Mouse (Mus musculus): ENCODE results near the gene Abhd17a. TPM values are rescaled to one million over a fixed set of nuclear protein-coding genes. Genes with fewer than 3 reads are reported as not detected.

Gene Abhd17a
- polyA plus RNA-seq, 1 experiment from 2014 or later: 92.5 TPM

GRCm38 (mm10) chr10:80596318-80596717 is 6.2 kb upstream of the Abhd17a start:
- H3K4me2 ChIP-seq (replicated peaks; ENCODE audit: low read depth): no peak overlapping the region
- no peak overlapping the region for H3K4me3 ChIP-seq (ENCODE audit: low read depth, low read length)
- H3K27ac ChIP-seq (replicated peaks): 0 out of 2 replicates have a peak overlapping the region, but pooled peaks have one; percentile 18
- no peak for TF ChIP-seq EP300 (optimal IDR thresholded peaks at IDR 0.05)
- H3K9ac ChIP-seq (ENCODE audit: low read length): no peak overlapping the region
- H3K4me1 ChIP-seq (replicated peaks; ENCODE audit: control insufficient read depth, insufficient read depth): no peaks in the 10 kb centered on the region
- ATAC-seq (ENCODE audit: low FRiP score, low TSS enrichment): no peak
- no peaks in the 10 kb centered on the region for H3K36me3 ChIP-seq (ENCODE audit: control insufficient read depth, insufficient read depth, low read length)
- no peaks in the 10 kb centered on the region for H3K9me3 ChIP-seq (ENCODE audit: control insufficient read depth, low read length)
- no peaks in the 10 kb centered on the region for H3K27me3 ChIP-seq (ENCODE audit: control insufficient read depth, insufficient read depth, low read length)
- no peak for DNase-seq (ENCODE audit: low spot score)
- 34% methylated on average over 4 of the region's 4 CpGs for WGBS

GRCm38 (mm10) chr10:80589127-80589878 is 838 bp downstream of the Abhd17a start:
- ATAC-seq (ENCODE audit: low FRiP score, low TSS enrichment): 0 out of 2 replicates have a peak, but pooled peaks have one; percentile 25
- peak overlapping the region; percentile 95 for H3K4me3 ChIP-seq (ENCODE audit: low read depth, low read length)
- WGBS: 9% methylated on average over 12 of the region's 12 CpGs

GRCm38 (mm10) chr10:80587305-80587657 is 2.9 kb downstream of the Abhd17a start:
- H3K36me3 ChIP-seq (ENCODE audit: control insufficient read depth, insufficient read depth, low read length): peaks cover 19% of the 10 kb centered on the region
- 48% methylated on average over 4 of the region's 4 CpGs for WGBS
- DNase-seq (ENCODE audit: low spot score) (no peak), ATAC-seq (ENCODE audit: low FRiP score, low TSS enrichment) (no peak)
- TF ChIP-seq EP300 (optimal IDR thresholded peaks at IDR 0.05) (no peak), CTCF (IDR thresholded peaks at IDR 0.05; ENCODE audit: low read depth) (no peak)
- H3K4me3 ChIP-seq (ENCODE audit: low read depth, low read length): no peak overlapping the region
- peak overlapping the region; percentile 25; the same call in 1 of the 2 replicates for H3K4me2 ChIP-seq (replicated peaks; ENCODE audit: low read depth)
- peak overlapping the region; percentile 70 for H3K27ac ChIP-seq (replicated peaks)
- no peak overlapping the region for H3K9ac ChIP-seq (ENCODE audit: low read length)
- no peaks in the 10 kb centered on the region for H3K9me3 ChIP-seq (ENCODE audit: control insufficient read depth, low read length)
- H3K27me3 ChIP-seq (ENCODE audit: control insufficient read depth, insufficient read depth, low read length): no peaks in the 10 kb centered on the region
- peaks cover 6% of the 10 kb centered on the region; the same call in 1 of the 2 replicates for H3K4me1 ChIP-seq (replicated peaks; ENCODE audit: control insufficient read depth, insufficient read depth)

More at GRCm38 (mm10) chr10:80589127-80589878, 838 bp downstream of the Abhd17a start:
- peaks cover 11% of the 10 kb centered on the region for H3K36me3 ChIP-seq (ENCODE audit: control insufficient read depth, insufficient read depth, low read length)
- H3K4me2 ChIP-seq (replicated peaks; ENCODE audit: low read depth): peak overlapping the region; percentile 97
- no peaks in the 10 kb centered on the region for H3K9me3 ChIP-seq (ENCODE audit: control insufficient read depth, low read length)
- no peak for TF ChIP-seq CTCF (IDR thresholded peaks at IDR 0.05; ENCODE audit: low read depth)
- no peak for TF ChIP-seq EP300 (optimal IDR thresholded peaks at IDR 0.05)
- H3K4me1 ChIP-seq (replicated peaks; ENCODE audit: control insufficient read depth, insufficient read depth): peaks cover 6% of the 10 kb centered on the region; the same call in 1 of the 2 replicates
- DNase-seq (ENCODE audit: low spot score): no peak
- peak overlapping the region; percentile 95 for H3K9ac ChIP-seq (ENCODE audit: low read length)
- no peaks in the 10 kb centered on the region for H3K27me3 ChIP-seq (ENCODE audit: control insufficient read depth, insufficient read depth, low read length)
- peak overlapping the region; percentile 89 for H3K27ac ChIP-seq (replicated peaks)

GRCm38 (mm10) chr10:80586407-80587304 is 3.5 kb downstream of the Abhd17a start:
- H3K4me1 ChIP-seq (replicated peaks; ENCODE audit: control insufficient read depth, insufficient read depth): peaks cover 6% of the 10 kb centered on the region; the same call in 1 of the 2 replicates
- ATAC-seq (ENCODE audit: low FRiP score, low TSS enrichment): no peak
- H3K36me3 ChIP-seq (ENCODE audit: control insufficient read depth, insufficient read depth, low read length): peaks cover 19% of the 10 kb centered on the region
- no peak for TF ChIP-seq EP300 (optimal IDR thresholded peaks at IDR 0.05)
- no peak for TF ChIP-seq CTCF (IDR thresholded peaks at IDR 0.05; ENCODE audit: low read depth)
- H3K9me3 ChIP-seq (ENCODE audit: control insufficient read depth, low read length): no peaks in the 10 kb centered on the region
- H3K9ac ChIP-seq (ENCODE audit: low read length): peak overlapping the region; percentile 27; the same call in 1 of the 2 replicates
- H3K4me3 ChIP-seq (ENCODE audit: low read depth, low read length): peak overlapping the region; percentile 13; the same call in 1 of the 2 replicates
- H3K27me3 ChIP-seq (ENCODE audit: control insufficient read depth, insufficient read depth, low read length): no peaks in the 10 kb centered on the region
- no peak for DNase-seq (ENCODE audit: low spot score)
- H3K4me2 ChIP-seq (replicated peaks; ENCODE audit: low read depth): peak overlapping the region; percentile 25; the same call in 1 of the 2 replicates
- 89% methylated on average over 51 of the region's 51 CpGs for WGBS
- H3K27ac ChIP-seq (replicated peaks): peak overlapping the region; percentile 70

GRCm38 (mm10) chr10:80585581-80585980 is 4.6 kb downstream of the Abhd17a start:
- no peak overlapping the region for H3K4me3 ChIP-seq (ENCODE audit: low read depth, low read length)
- peak overlapping the region; percentile 8; the same call in 1 of the 2 replicates for H3K9ac ChIP-seq (ENCODE audit: low read length)
- no peak for DNase-seq (ENCODE audit: low spot score)
- H3K27ac ChIP-seq (replicated peaks): no peak overlapping the region
- H3K4me2 ChIP-seq (replicated peaks; ENCODE audit: low read depth): peak overlapping the region; percentile 11; the same call in 1 of the 2 replicates
- no peaks in the 10 kb centered on the region for H3K27me3 ChIP-seq (ENCODE audit: control insufficient read depth, insufficient read depth, low read length)
- H3K36me3 ChIP-seq (ENCODE audit: control insufficient read depth, insufficient read depth, low read length): peaks cover 19% of the 10 kb centered on the region
- H3K4me1 ChIP-seq (replicated peaks; ENCODE audit: control insufficient read depth, insufficient read depth): peaks cover 6% of the 10 kb centered on the region; the same call in 1 of the 2 replicates
- TF ChIP-seq CTCF (IDR thresholded peaks at IDR 0.05; ENCODE audit: low read depth) (no peak), EP300 (optimal IDR thresholded peaks at IDR 0.05) (no peak)
- H3K9me3 ChIP-seq (ENCODE audit: control insufficient read depth, low read length): no peaks in the 10 kb centered on the region
- 90% methylated on average over 8 of the region's 8 CpGs for WGBS
- ATAC-seq (ENCODE audit: low FRiP score, low TSS enrichment): no peak

All from stomach, postnatal 0 days (tissue).